Mouse (Mus musculus): ENCODE results near the gene Dennd4a. TPM values are rescaled to one million over a fixed set of nuclear protein-coding genes. Genes with fewer than 3 reads are reported as not detected.

Dennd4a gene
- polyA plus RNA-seq, 1 experiment from 2014 or later: 3.1 TPM

DNA sequence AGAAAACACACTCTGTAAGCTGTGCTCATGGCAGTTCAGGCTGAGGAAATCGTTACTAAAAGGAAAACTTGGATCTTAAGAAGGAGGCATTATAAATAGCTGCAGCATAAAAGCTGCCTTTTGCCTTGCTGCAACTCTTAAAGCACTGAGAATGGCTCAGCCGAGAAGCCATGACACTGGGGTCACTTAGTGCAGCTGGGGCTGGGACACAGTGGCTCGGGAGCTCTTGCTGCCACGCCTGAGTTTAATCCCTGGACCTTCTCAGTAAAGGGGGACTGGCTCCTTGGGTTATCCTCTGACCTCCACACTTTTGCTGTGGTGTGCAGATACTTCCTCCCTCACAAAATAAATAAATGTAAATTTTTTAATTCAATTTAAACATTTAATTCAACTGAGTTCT lies 91.7 kb downstream of the Dennd4a start:
- ATAC-seq: no peak
- H3K27me3 ChIP-seq (replicated peaks; ENCODE audit: control insufficient read depth, insufficient read depth, low read length): no peaks in the 10 kb centered on the region
- H3K9ac ChIP-seq (ENCODE audit: low read depth, low read length): no peak overlapping the region
- no peak for TF ChIP-seq CTCF (IDR thresholded peaks at IDR 0.05; ENCODE audit: low read depth)
- H3K36me3 ChIP-seq (ENCODE audit: control insufficient read depth, insufficient read depth): peaks cover 9% of the 10 kb centered on the region; the same call in 1 of the 2 replicates
- WGBS: 53% methylated on average over 4 of the region's 4 CpGs
- H3K4me3 ChIP-seq (ENCODE audit: low read depth, low read length): no peak overlapping the region
- no peak overlapping the region for H3K27ac ChIP-seq (ENCODE audit: low read depth, low read length)
- no peaks in the 10 kb centered on the region for H3K9me3 ChIP-seq (ENCODE audit: control insufficient read depth)
- no peaks in the 10 kb centered on the region for H3K4me1 ChIP-seq (replicated peaks; ENCODE audit: control insufficient read depth, insufficient read depth, low read length)
- no peak overlapping the region for H3K4me2 ChIP-seq (replicated peaks; ENCODE audit: low read depth)

GRCm38 (mm10) chr9:64903386-64903785 lies 92.2 kb downstream of the Dennd4a start:
- Histone ChIP-seq H3K4me1 (replicated peaks; ENCODE audit: control insufficient read depth, insufficient read depth, low read length) (no peaks in the 10 kb centered on the region), H3K4me2 (replicated peaks; ENCODE audit: low read depth) (no peak overlapping the region), H3K27ac (ENCODE audit: low read depth, low read length) (no peak overlapping the region), H3K9ac (ENCODE audit: low read depth, low read length) (no peak overlapping the region), H3K36me3 (ENCODE audit: control insufficient read depth, insufficient read depth) (0 out of 2 replicates have a peak, but pooled peaks cover 8% of the 10 kb centered on the region), H3K27me3 (replicated peaks; ENCODE audit: control insufficient read depth, insufficient read depth, low read length) (no peaks in the 10 kb centered on the region), H3K4me3 (ENCODE audit: low read depth, low read length) (no peak overlapping the region), H3K9me3 (ENCODE audit: control insufficient read depth) (no peaks in the 10 kb centered on the region)
- WGBS: 59% methylated on average over 3 of the region's 3 CpGs
- peak; percentile 89 for TF ChIP-seq CTCF (IDR thresholded peaks at IDR 0.05; ENCODE audit: low read depth)
- no peak for ATAC-seq

DNA sequence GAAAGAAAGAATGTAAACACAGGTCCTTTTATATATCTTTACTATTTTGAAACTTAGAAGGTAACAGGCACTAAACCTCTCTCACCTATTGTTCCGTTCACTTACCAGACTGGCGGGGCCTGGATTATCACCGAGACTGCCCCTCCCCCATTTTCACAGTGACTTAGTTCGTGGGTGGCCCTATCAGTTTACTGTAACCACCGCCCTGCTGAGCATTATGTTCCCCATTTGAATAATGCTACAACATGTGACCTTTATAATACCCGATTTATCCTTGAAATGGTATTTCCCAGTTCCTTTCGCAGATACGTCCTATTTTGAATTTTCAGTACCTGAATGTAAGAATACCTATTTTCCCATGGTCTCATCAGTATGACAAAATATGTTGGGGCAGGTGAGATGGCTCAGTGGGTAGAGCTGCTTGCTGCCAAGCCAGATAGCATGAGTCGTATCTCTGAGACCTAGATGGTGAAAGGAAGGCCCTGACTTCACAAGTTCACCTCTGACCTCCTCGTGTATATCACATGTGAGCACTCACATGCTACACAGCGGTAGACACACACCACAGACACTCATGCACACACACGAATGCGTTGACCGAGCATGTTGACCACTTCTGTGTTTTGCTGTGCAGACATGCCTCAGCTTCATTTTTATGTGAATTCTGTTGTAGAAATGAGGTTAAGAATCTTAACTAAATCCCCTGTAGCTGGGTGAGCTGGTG lies 93.9 kb downstream of the Dennd4a start:
- Histone ChIP-seq H3K36me3 (ENCODE audit: control insufficient read depth, insufficient read depth) (0 out of 2 replicates have a peak, but pooled peaks cover 8% of the 10 kb centered on the region), H3K4me1 (replicated peaks; ENCODE audit: control insufficient read depth, insufficient read depth, low read length) (no peaks in the 10 kb centered on the region), H3K27me3 (replicated peaks; ENCODE audit: control insufficient read depth, insufficient read depth, low read length) (no peaks in the 10 kb centered on the region), H3K4me3 (ENCODE audit: low read depth, low read length) (no peak overlapping the region), H3K9ac (ENCODE audit: low read depth, low read length) (no peak overlapping the region), H3K4me2 (replicated peaks; ENCODE audit: low read depth) (no peak overlapping the region), H3K9me3 (ENCODE audit: control insufficient read depth) (no peaks in the 10 kb centered on the region), H3K27ac (ENCODE audit: low read depth, low read length) (no peak overlapping the region)
- ATAC-seq: no peak
- TF ChIP-seq CTCF (IDR thresholded peaks at IDR 0.05; ENCODE audit: low read depth): no peak
- 87% methylated on average over 14 of the region's 14 CpGs for WGBS

DNA sequence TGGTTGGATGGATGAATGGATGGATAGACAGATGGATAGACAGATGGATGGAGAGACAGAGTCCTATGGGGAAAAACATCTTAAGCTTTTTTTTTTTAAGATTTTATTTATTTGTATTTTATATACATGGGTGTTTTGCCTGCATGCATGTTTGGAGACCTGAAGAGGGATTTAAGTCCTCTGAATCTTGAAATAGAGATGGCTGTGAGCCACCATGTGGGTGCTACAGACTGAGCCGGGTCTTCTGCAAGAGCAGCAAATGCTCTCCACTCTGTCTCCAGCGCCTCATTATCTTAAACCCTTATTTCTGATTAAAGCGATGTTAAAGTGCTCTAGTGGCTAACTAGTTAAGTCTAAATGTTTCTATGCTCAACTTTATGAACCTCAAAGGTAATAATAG lies 96.3 kb downstream of the Dennd4a start:
- no peaks in the 10 kb centered on the region for H3K9me3 ChIP-seq (ENCODE audit: control insufficient read depth)
- 0 out of 2 replicates have a peak, but pooled peaks cover 8% of the 10 kb centered on the region for H3K36me3 ChIP-seq (ENCODE audit: control insufficient read depth, insufficient read depth)
- no peak for TF ChIP-seq CTCF (IDR thresholded peaks at IDR 0.05; ENCODE audit: low read depth)
- no peak overlapping the region for H3K4me3 ChIP-seq (ENCODE audit: low read depth, low read length)
- no peak overlapping the region for H3K9ac ChIP-seq (ENCODE audit: low read depth, low read length)
- no peak for ATAC-seq
- H3K27me3 ChIP-seq (replicated peaks; ENCODE audit: control insufficient read depth, insufficient read depth, low read length): no peaks in the 10 kb centered on the region
- H3K4me2 ChIP-seq (replicated peaks; ENCODE audit: low read depth): no peak overlapping the region
- 89% methylated on average over 3 of the region's 3 CpGs for WGBS
- no peak overlapping the region for H3K27ac ChIP-seq (ENCODE audit: low read depth, low read length)
- no peaks in the 10 kb centered on the region for H3K4me1 ChIP-seq (replicated peaks; ENCODE audit: control insufficient read depth, insufficient read depth, low read length)

- H3K27ac ChIP-seq (ENCODE audit: low read depth, low read length): no peak overlapping the region
- ATAC-seq: no peak
Measured at GRCm38 (mm10) chr9:64913406-64913805, 102.3 kb downstream of the Dennd4a start.

DNA sequence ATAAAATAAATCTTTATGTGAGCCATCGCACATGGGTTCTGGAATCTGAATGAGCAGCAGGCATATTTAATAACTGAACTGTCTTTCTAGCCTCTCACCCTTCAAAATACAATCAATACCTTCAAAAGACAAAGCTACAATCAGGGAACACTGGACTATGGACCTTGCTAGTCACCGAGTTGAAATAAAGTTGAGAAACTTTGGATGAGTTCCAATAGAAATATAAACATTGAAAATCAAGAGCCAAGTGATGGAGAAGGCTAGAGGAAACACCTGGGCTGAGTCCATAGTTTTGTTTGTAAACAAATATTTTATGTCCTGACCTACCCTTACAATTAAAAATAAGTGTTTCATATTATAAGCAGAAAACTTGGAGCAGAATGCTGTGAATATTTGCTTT lies 102.8 kb downstream of the Dennd4a start:
- no peak overlapping the region for H3K9ac ChIP-seq (ENCODE audit: low read depth, low read length)
- no peak overlapping the region for H3K4me3 ChIP-seq (ENCODE audit: low read depth, low read length)
- 41% methylated on average over 2 of the region's 2 CpGs for WGBS
- no peaks in the 10 kb centered on the region for H3K27me3 ChIP-seq (replicated peaks; ENCODE audit: control insufficient read depth, insufficient read depth, low read length)
- no peak overlapping the region for H3K27ac ChIP-seq (ENCODE audit: low read depth, low read length)
- no peaks in the 10 kb centered on the region; the same call in 1 of the 2 replicates for H3K36me3 ChIP-seq (ENCODE audit: control insufficient read depth, insufficient read depth)
- peak; percentile 61; the same call in 1 of the 2 replicates for ATAC-seq
- H3K9me3 ChIP-seq (ENCODE audit: control insufficient read depth): no peaks in the 10 kb centered on the region
- H3K4me2 ChIP-seq (replicated peaks; ENCODE audit: low read depth): no peak overlapping the region
- no peaks in the 10 kb centered on the region for H3K4me1 ChIP-seq (replicated peaks; ENCODE audit: control insufficient read depth, insufficient read depth, low read length)
- TF ChIP-seq CTCF (IDR thresholded peaks at IDR 0.05; ENCODE audit: low read depth): no peak

More at GRCm38 (mm10) chr9:64913406-64913805, 102.3 kb downstream of the Dennd4a start:
- Histone ChIP-seq H3K9ac (ENCODE audit: low read depth, low read length) (no peak overlapping the region), H3K27me3 (replicated peaks; ENCODE audit: control insufficient read depth, insufficient read depth, low read length) (no peaks in the 10 kb centered on the region), H3K4me3 (ENCODE audit: low read depth, low read length) (no peak overlapping the region), H3K4me2 (replicated peaks; ENCODE audit: low read depth) (no peak overlapping the region), H3K9me3 (ENCODE audit: control insufficient read depth) (no peaks in the 10 kb centered on the region), H3K36me3 (ENCODE audit: control insufficient read depth, insufficient read depth) (no peaks in the 10 kb centered on the region; the same call in 1 of the 2 replicates), H3K4me1 (replicated peaks; ENCODE audit: control insufficient read depth, insufficient read depth, low read length) (no peaks in the 10 kb centered on the region)
- WGBS: 71% methylated on average over 4 of the region's 4 CpGs
- no peak for TF ChIP-seq CTCF (IDR thresholded peaks at IDR 0.05; ENCODE audit: low read depth)

All from intestine, postnatal 0 days (tissue).